Mouse (Mus musculus): ENCODE data around the gene Ttk. TPM values are rescaled to one million over a fixed set of nuclear protein-coding genes. Genes with fewer than 3 reads are reported as not detected.

Ttk gene
- 22.3 and 25.0 TPM in 2 replicates for polyA plus RNA-seq (2016; fragmentation: Nextera tagmentation; extraction: Ambion mirVana)

GRCm38 (mm10) chr9:83833811-83834747 lies at the start of gene Ttk:
TSS of gene Ttk (plus strand) at chr9:83834689.
- WGBS: under 1% methylated on average over 38 of the region's 38 CpGs
- Histone ChIP-seq H3K9ac (peak within 1 kb of the TSS; percentile 74), H3K4me2 (replicated peaks) (peak within 1 kb of the TSS; percentile 85), H3K27ac (peak within 1 kb of the TSS; percentile 89), H3K4me3 (peak within 1 kb of the TSS; percentile 82), H3K27me3 (replicated peaks) (no peaks in the 10 kb centered on the region), H3K4me1 (peaks cover 9% of the 10 kb centered on the region), H3K9me3 (no peaks in the 10 kb centered on the region), H3K36me3 (no peaks in the 10 kb centered on the region)
- ATAC-seq (ENCODE audit: low FRiP score, low read depth): peak; percentile 99

- ATAC-seq (ENCODE audit: low FRiP score, low read depth): no peak
- 79% methylated on average over 1 of the region's 1 CpGs for WGBS
These were observed 49.0 kb upstream of the Ttk start for GRCm38 (mm10) chr9:83785501-83785900.

GRCm38 (mm10) chr9:83789326-83789725 lies 45.2 kb upstream of the Ttk start:
- H3K9me3 ChIP-seq: no peaks in the 10 kb centered on the region
- no peak for ATAC-seq (ENCODE audit: low FRiP score, low read depth)
- no peaks in the 10 kb centered on the region for H3K4me1 ChIP-seq
- no peak overlapping the region for H3K4me2 ChIP-seq (replicated peaks)
- peaks cover 14% of the 10 kb centered on the region for H3K36me3 ChIP-seq
- 94% methylated on average over 6 of the region's 6 CpGs for WGBS
- H3K9ac ChIP-seq: no peak overlapping the region
- H3K27me3 ChIP-seq (replicated peaks): no peaks in the 10 kb centered on the region
- no peak overlapping the region for H3K4me3 ChIP-seq
- H3K27ac ChIP-seq: no peak overlapping the region

More at GRCm38 (mm10) chr9:83785501-83785900, 49.0 kb upstream of the Ttk start:
- Histone ChIP-seq H3K27ac (no peak overlapping the region), H3K9me3 (no peaks in the 10 kb centered on the region), H3K4me2 (replicated peaks) (no peak overlapping the region), H3K4me3 (no peak overlapping the region), H3K27me3 (replicated peaks) (no peaks in the 10 kb centered on the region), H3K4me1 (no peaks in the 10 kb centered on the region), H3K9ac (no peak overlapping the region), H3K36me3 (peaks cover 27% of the 10 kb centered on the region)

DNA sequence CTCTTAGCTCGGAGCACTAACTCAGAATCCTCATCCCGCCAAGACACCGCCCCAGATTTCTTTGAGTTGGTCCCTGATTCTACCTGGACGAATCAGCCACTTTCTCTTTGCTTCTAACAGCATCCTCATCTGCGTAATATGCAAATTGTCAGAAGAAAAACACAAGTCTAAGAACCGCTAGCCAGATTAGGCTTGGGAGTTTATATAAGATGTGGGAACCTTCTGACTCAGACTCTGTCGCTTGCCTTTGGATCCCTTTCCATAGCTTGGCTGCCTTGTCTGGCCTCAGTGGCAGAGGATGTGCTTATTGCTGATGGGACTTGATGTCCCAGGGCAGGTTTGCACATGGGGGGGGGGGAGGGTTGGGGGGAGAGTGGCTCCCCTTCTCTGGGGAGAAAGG lies 37.6 kb upstream of the Ttk start:
- Histone ChIP-seq H3K27me3 (replicated peaks) (no peaks in the 10 kb centered on the region), H3K4me3 (no peak overlapping the region), H3K36me3 (no peaks in the 10 kb centered on the region), H3K4me1 (no peaks in the 10 kb centered on the region), H3K9ac (no peak overlapping the region), H3K4me2 (replicated peaks) (no peak overlapping the region), H3K27ac (no peak overlapping the region), H3K9me3 (no peaks in the 10 kb centered on the region)
- 87% methylated on average over 7 of the region's 7 CpGs for WGBS
- ATAC-seq (ENCODE audit: low FRiP score, low read depth): no peak

- no peaks in the 10 kb centered on the region for H3K9me3 ChIP-seq
- WGBS: 88% methylated on average over 8 of the region's 8 CpGs
- no peaks in the 10 kb centered on the region for H3K4me1 ChIP-seq
- H3K27me3 ChIP-seq (replicated peaks): no peaks in the 10 kb centered on the region
- H3K9ac ChIP-seq: no peak overlapping the region
- H3K4me3 ChIP-seq: no peak overlapping the region
- no peaks in the 10 kb centered on the region for H3K36me3 ChIP-seq
- no peak overlapping the region for H3K27ac ChIP-seq
- H3K4me2 ChIP-seq (replicated peaks): no peak overlapping the region
- no peak for ATAC-seq (ENCODE audit: low FRiP score, low read depth)
These were observed 36.6 kb upstream of the Ttk start for GRCm38 (mm10) chr9:83797898-83798297.

DNA sequence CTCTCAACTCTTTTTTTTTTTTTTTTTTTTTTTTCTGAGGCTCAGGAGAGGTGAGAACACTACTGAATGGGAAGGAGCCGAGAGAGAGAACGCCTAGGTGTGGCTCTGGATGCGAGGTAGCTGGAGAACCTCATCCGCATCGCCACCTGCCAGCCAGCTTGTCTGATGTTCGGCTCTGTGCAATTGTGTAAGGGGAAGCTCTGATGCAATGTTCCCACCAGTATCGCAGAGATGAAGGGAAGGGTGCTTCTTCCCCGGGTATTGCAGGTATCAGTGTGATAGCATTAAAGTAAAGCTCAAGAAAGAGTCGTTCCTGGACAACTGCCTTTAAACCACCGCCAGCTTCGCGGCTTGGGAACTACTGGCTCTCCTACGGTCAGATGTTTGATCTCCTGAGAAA lies 30.1 kb upstream of the Ttk start:
- 65% methylated on average over 13 of the region's 13 CpGs for WGBS
- H3K9ac ChIP-seq: no peak overlapping the region

DNA sequence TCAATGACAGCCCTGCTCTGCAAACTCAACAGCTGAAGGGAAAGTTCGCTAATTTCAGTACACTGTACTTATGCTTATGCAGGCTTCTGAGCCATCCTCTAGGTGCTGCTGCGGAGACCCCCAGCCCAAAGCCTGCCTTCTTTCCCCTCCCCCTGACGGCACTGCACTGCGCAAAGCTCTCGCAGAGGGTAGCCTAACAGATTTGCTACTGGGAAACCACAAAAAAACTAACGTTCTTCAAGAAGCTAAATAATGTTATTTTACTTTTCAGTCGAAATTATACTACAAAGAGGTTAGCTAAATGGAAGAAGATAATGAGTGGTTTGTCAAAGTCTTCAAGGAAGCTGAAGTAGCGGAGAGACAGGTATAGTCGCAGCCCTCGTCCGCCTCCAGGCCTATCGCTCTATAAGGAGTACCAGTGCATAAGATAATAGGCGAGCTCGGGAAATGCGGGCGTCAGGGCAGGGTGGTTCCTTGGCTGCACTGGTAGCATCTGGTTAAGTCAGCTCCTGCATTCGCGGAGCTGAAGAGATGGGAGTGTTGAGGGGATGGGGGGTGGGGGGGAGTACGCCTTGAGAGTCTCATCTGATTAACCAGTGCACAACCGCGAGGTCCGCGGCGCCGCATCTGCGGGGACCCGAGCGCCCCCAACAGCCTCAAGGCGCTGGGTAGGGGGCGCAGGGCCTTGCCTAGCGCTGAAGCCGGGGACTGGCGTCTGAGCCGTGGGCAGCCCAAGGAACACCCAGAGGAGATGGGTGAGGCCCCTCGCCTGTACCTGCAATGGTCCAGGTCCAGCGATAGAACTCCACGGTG lies 29.1 kb upstream of the Ttk start:
- H3K4me1 ChIP-seq: peaks cover 15% of the 10 kb centered on the region
- H3K4me3 ChIP-seq: peak overlapping the region; percentile 67
- H3K9me3 ChIP-seq: no peaks in the 10 kb centered on the region
- no peaks in the 10 kb centered on the region for H3K36me3 ChIP-seq
- H3K9ac ChIP-seq: peak overlapping the region; percentile 82
- peak; percentile 87 for ATAC-seq (ENCODE audit: low FRiP score, low read depth)
- peak overlapping the region; percentile 82 for H3K4me2 ChIP-seq (replicated peaks)
- H3K27ac ChIP-seq: peak overlapping the region; percentile 86
- H3K27me3 ChIP-seq (replicated peaks): no peaks in the 10 kb centered on the region
- under 1% methylated on average over 37 of the region's 37 CpGs for WGBS

More for the DNA sequence above, 30.1 kb upstream of the Ttk start:
- no peaks in the 10 kb centered on the region for H3K36me3 ChIP-seq
- no peak overlapping the region for H3K4me3 ChIP-seq
- no peak for ATAC-seq (ENCODE audit: low FRiP score, low read depth)
- H3K27me3 ChIP-seq (replicated peaks): no peaks in the 10 kb centered on the region
- peaks cover 15% of the 10 kb centered on the region for H3K4me1 ChIP-seq
- no peak overlapping the region for H3K27ac ChIP-seq
- no peaks in the 10 kb centered on the region for H3K9me3 ChIP-seq
- H3K4me2 ChIP-seq (replicated peaks): peak overlapping the region; percentile 82

GRCm38 (mm10) chr9:83805977-83806815 lies 28.3 kb upstream of the Ttk start, which contains the start of gene Elovl4:
TSS of gene Elovl4 (minus strand) at chr9:83806277.
- Histone ChIP-seq H3K4me3 (peak within 1 kb of the TSS; percentile 67), H3K9me3 (no peaks in the 10 kb centered on the region), H3K27ac (peak within 1 kb of the TSS; percentile 86), H3K4me2 (replicated peaks) (peak within 1 kb of the TSS; percentile 82), H3K27me3 (replicated peaks) (no peaks in the 10 kb centered on the region), H3K36me3 (no peaks in the 10 kb centered on the region), H3K9ac (peak within 1 kb of the TSS; percentile 82), H3K4me1 (peaks cover 15% of the 10 kb centered on the region)
- WGBS: 2% methylated on average over 70 of the region's 71 CpGs
- peak; percentile 93 for ATAC-seq (ENCODE audit: low FRiP score, low read depth)

DNA sequence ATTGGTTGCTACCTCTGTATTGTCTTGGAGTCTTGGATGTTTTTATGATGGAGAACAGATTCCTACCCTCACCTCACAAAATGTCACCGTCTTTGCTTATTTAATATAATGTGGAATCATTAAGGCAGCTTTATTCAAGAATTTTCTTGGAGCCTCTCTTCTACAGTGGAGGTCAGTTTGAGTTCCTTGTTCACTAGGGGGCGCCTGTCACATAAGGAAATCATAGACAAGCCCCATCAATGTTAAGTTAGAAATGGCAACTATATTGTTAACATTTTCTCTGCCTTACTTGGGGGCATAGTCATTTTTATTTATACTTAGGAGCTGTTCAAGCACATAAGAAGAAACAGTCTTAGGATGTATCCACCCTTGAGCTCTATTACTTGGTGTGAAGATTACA lies 26.9 kb upstream of the Ttk start:
- no peak overlapping the region for H3K4me3 ChIP-seq
- no peak overlapping the region for H3K4me2 ChIP-seq (replicated peaks)
- H3K27ac ChIP-seq: no peak overlapping the region
- H3K4me1 ChIP-seq: peaks cover 15% of the 10 kb centered on the region
- no peaks in the 10 kb centered on the region for H3K9me3 ChIP-seq
- no peak for ATAC-seq (ENCODE audit: low FRiP score, low read depth)
- H3K36me3 ChIP-seq: no peaks in the 10 kb centered on the region
- WGBS: 11% methylated on average over 2 of the region's 2 CpGs
- no peaks in the 10 kb centered on the region for H3K27me3 ChIP-seq (replicated peaks)
- H3K9ac ChIP-seq: no peak overlapping the region

DNA sequence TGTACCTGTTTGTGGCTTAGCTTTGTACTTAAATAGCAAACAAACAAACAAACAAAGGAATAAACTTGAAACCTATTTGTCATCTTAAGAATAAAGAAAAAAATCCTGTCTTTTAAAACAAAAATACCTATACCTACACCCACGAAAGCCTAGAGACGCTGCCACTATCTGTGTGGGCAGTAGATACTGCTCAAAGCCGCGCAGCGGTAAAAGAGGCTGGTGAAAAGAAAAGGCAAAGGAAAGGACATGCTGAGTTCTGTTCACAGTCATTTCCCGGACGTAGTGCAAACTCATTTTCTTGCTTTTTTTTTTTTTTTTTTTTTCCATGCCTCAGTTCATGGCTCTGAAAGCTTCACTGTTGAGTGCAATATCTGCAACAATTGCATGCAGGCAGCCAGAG lies 15.3 kb upstream of the Ttk start:
- H3K36me3 ChIP-seq: no peaks in the 10 kb centered on the region
- no peak for ATAC-seq (ENCODE audit: low FRiP score, low read depth)
- H3K9ac ChIP-seq: no peak overlapping the region
- no peaks in the 10 kb centered on the region for H3K9me3 ChIP-seq
- H3K27me3 ChIP-seq (replicated peaks): no peaks in the 10 kb centered on the region
- no peak overlapping the region for H3K4me3 ChIP-seq
- H3K4me1 ChIP-seq: no peaks in the 10 kb centered on the region
- H3K27ac ChIP-seq: no peak overlapping the region
- 74% methylated on average over 7 of the region's 7 CpGs for WGBS
- H3K4me2 ChIP-seq (replicated peaks): no peak overlapping the region

- H3K4me3 ChIP-seq: no peak overlapping the region
- no peaks in the 10 kb centered on the region for H3K27me3 ChIP-seq (replicated peaks)
- no peaks in the 10 kb centered on the region for H3K36me3 ChIP-seq
- no peak for ATAC-seq (ENCODE audit: low FRiP score, low read depth)
- H3K4me1 ChIP-seq: no peaks in the 10 kb centered on the region
- H3K27ac ChIP-seq: no peak overlapping the region
- no peaks in the 10 kb centered on the region for H3K9me3 ChIP-seq
- H3K4me2 ChIP-seq (replicated peaks): no peak overlapping the region
- WGBS: 91% methylated on average over 2 of the region's 2 CpGs
- no peak overlapping the region for H3K9ac ChIP-seq
These were observed 13.5 kb upstream of the Ttk start for GRCm38 (mm10) chr9:83820976-83821375.

All from neural tube, embryonic 12.5 days (tissue).